Mouse (Mus musculus) testis, adult 2 months (tissue): Measurements from ENCODE around the gene Fcho2. TPM values are rescaled to one million over a fixed set of nuclear protein-coding genes. Genes with fewer than 3 reads are reported as not detected.
A peak's percentile ranks its signal among the peaks of the same experiment; 100 is the strongest.

Experiments used
- H3K27ac ChIP-seq: fragments of 200-500 bp; 2 replicates; pipeline ENCODE4 v1.5.1; 2012; ENCODE audit warnings: low read depth, low read length; ENCODE audit not compliant: control insufficient read depth, insufficient read depth
- H3K27me3 ChIP-seq: fragments of 200-500 bp; 2 replicates; pipeline ENCODE4 v1.6.1; 2012; ENCODE audit warnings: mild to moderate bottlenecking, low read length, moderate library complexity; ENCODE audit not compliant: control insufficient read depth, insufficient read depth
- H3K36me3 ChIP-seq: fragments of 200-500 bp; 2 replicates; pipeline ENCODE4 v1.6.1; 2012; ENCODE audit warnings: mild to moderate bottlenecking, low read length; ENCODE audit not compliant: control insufficient read depth, insufficient read depth
- H3K4me1 ChIP-seq: fragments of 200-500 bp; 2 replicates; pipeline ENCODE4 v1.6.1; 2012; ENCODE audit warnings: low read length; ENCODE audit not compliant: control insufficient read depth, insufficient read depth
- H3K4me3 ChIP-seq: fragments of 200-500 bp; 2 replicates; pipeline ENCODE4 v1.5.1; 2012; ENCODE audit warnings: low read depth, mild to moderate bottlenecking, low read length, moderate library complexity, mixed read lengths; ENCODE audit not compliant: control insufficient read depth
- CTCF ChIP-seq: fragments of 200-500 bp; IDR thresholded peaks from 2 replicates; pipeline ENCODE4 v1.5.1; 2012; ENCODE audit warnings: low read depth, mild to moderate bottlenecking, inconsistent platforms, low read length, moderate library complexity; ENCODE audit not compliant: control insufficient read depth, insufficient read depth, insufficient replicate concordance
- POLR2A ChIP-seq: fragments of 200-500 bp; IDR thresholded peaks from 2 replicates; pipeline ENCODE4 v1.6.1; 2012; ENCODE audit warnings: low read depth, mild to moderate bottlenecking, inconsistent platforms, low read length, moderate library complexity; ENCODE audit not compliant: control insufficient read depth
- polyA plus RNA-seq: library from polyadenylated mRNA; depleted of rRNA; stranded (reverse); fragments of >200 nt; gene quantifications from 2 replicates; pipeline ENCODE4 v1.2.3, GENCODE M21; 2012

Fcho2 gene
- polyA plus RNA-seq, 1 experiment, result 5.4 TPM

DNA sequence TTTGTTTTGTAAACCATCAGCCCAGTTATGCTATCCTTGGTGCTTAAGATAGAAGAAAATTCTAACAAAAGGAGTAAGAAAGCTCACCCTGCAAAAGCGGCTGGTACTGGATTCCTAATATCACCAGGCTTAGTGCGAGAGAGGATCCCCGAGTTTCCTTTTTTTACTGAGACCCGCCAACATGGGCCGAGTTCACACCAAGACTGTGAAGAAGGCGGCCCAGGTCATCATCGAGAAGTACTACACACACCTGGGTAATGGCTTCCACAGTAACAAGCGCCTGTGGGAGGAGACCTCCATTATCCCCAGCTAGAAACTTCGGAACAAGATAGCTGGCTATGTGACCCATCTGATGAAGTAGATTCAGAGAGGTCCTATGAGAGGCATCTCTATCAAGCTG is 1.3 kb upstream of the Fcho2 start:
- Histone ChIP-seq H3K27ac (no peak overlapping the region), H3K4me1 (0 out of 2 replicates have a peak, but pooled peaks cover 3% of the 10 kb centered on the region), H3K36me3 (no peaks in the 10 kb centered on the region), H3K4me3 (no peak overlapping the region), H3K27me3 (no peaks in the 10 kb centered on the region)
- TF ChIP-seq CTCF (no peak), POLR2A (no peak)

GRCm38 (mm10) chr13:98814275-98815040 is 791 bp downstream of the Fcho2 start:
- Histone ChIP-seq H3K4me1 (0 out of 2 replicates have a peak, but pooled peaks cover 3% of the 10 kb centered on the region), H3K27ac (peak overlapping the region; percentile 87), H3K36me3 (no peaks in the 10 kb centered on the region), H3K4me3 (peak overlapping the region; percentile 77), H3K27me3 (no peaks in the 10 kb centered on the region)
- TF ChIP-seq CTCF (no peak), POLR2A (no peak)

GRCm38 (mm10) chr13:98813596-98814274 is 1.5 kb downstream of the Fcho2 start:
- H3K27ac ChIP-seq, result no peak overlapping the region; the same call in 1 of the 2 replicates
- no peak for TF ChIP-seq POLR2A
- TF ChIP-seq CTCF, result no peak

DNA sequence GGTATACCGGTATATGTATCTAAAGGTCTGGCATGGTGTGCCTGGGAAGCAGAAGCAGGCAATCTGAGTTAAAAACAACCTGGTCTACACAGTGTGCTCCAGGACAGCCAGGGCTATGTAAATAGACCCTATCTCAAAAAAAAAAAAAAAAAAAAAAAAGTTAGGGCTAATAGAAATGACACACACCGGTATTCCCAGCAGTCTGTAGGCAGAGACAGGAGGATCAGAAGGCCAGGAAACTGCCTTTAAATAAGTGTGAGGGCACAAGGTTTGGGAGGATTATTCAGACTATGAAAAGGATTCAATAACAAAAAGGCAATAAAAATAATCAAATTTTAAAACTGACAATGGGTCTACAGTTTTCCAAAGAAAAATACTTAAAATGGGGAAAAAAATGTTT is 2.1 kb downstream of the Fcho2 start:
- TF ChIP-seq CTCF (no peak), POLR2A (no peak)
- no peaks in the 10 kb centered on the region for H3K36me3 ChIP-seq
- 0 out of 2 replicates have a peak, but pooled peaks cover 3% of the 10 kb centered on the region for H3K4me1 ChIP-seq
- no peak overlapping the region for H3K4me3 ChIP-seq
- no peaks in the 10 kb centered on the region for H3K27me3 ChIP-seq
- no peak overlapping the region for H3K27ac ChIP-seq

More at GRCm38 (mm10) chr13:98813596-98814274, 1.5 kb downstream of the Fcho2 start:
- H3K4me3 ChIP-seq, result peak overlapping the region; percentile 77; the same call in 1 of the 2 replicates
- no peaks in the 10 kb centered on the region for H3K27me3 ChIP-seq
- no peaks in the 10 kb centered on the region for H3K36me3 ChIP-seq
- 0 out of 2 replicates have a peak, but pooled peaks cover 3% of the 10 kb centered on the region for H3K4me1 ChIP-seq

- H3K27me3 ChIP-seq, result no peaks in the 10 kb centered on the region
- H3K36me3 ChIP-seq, result no peaks in the 10 kb centered on the region
- H3K4me3 ChIP-seq, result no peak overlapping the region
- H3K27ac ChIP-seq, result no peak overlapping the region
- H3K4me1 ChIP-seq, result 0 out of 2 replicates have a peak, but pooled peaks cover 3% of the 10 kb centered on the region
- no peak for TF ChIP-seq CTCF
- no peak for TF ChIP-seq POLR2A
Observed at GRCm38 (mm10) chr13:98812285-98812684, 3.0 kb downstream of the Fcho2 start.

GRCm38 (mm10) chr13:98810143-98810542 is 5.1 kb downstream of the Fcho2 start:
- no peak overlapping the region for H3K4me3 ChIP-seq
- no peaks in the 10 kb centered on the region for H3K27me3 ChIP-seq
- no peak overlapping the region for H3K27ac ChIP-seq
- no peaks in the 10 kb centered on the region for H3K36me3 ChIP-seq
- no peaks in the 10 kb centered on the region for H3K4me1 ChIP-seq
- TF ChIP-seq CTCF (no peak), POLR2A (no peak)

DNA sequence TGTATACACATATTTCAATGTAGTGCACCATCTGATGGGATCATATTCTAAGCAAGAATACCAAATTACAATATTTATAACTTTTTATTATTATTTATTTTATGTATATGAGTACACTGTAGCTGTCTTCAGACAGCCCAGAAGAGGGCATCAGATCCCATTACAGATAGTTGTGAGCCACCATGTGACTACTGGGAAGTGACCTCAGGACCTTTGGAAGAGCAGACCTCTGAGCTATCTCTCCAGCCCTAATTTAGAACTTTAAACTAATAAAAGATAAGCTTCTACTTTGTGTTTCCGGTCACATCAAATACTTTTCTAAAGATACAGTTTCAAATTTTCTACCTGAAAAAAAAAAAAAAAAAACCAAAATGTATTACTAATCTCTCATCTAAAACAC is 6.2 kb downstream of the Fcho2 start:
- Histone ChIP-seq H3K4me3 (no peak overlapping the region), H3K36me3 (no peaks in the 10 kb centered on the region), H3K27me3 (no peaks in the 10 kb centered on the region), H3K27ac (no peak overlapping the region), H3K4me1 (no peaks in the 10 kb centered on the region)
- TF ChIP-seq CTCF (no peak), POLR2A (no peak)
